Mouse (Mus musculus) midbrain, postnatal 0 days (tissue): ENCODE results near the gene Ttc27. TPM values are rescaled to one million over a fixed set of nuclear protein-coding genes. Genes with fewer than 3 reads are reported as not detected.

Experiments
- ATAC-seq: fragments of 200-750 bp; cut with Nextera tagmentation; 2 replicates; pipeline ENCODE4 v1.8.0; 2017; ENCODE audit warnings: moderate number of reproducible peaks, mild to moderate bottlenecking, moderate TSS enrichment, moderate library complexity; ENCODE audit not compliant: low FRiP score
- DNase-seq: peaks from one replicate; pipeline ENCODE4 v3.0.0-alpha.2; 2015; ENCODE audit warnings: low spot score
- H3K27ac ChIP-seq: fragments of 300-500 bp; sonication (generic); 2 replicates; pipeline ENCODE4 v1.5.1; 2014; ENCODE audit warnings: low read depth, mild to moderate bottlenecking, low read length, mixed read lengths
- H3K27me3 ChIP-seq: fragments of 300-500 bp; sonication (generic); 2 replicates; pipeline ENCODE4 v1.6.1; 2014; ENCODE audit warnings: low read length, control low read depth, mixed read lengths; ENCODE audit not compliant: insufficient read depth
- H3K36me3 ChIP-seq: fragments of 300-500 bp; sonication (generic); 2 replicates; pipeline ENCODE4 v1.6.1; 2014; ENCODE audit warnings: low read length, control low read depth, mixed read lengths; ENCODE audit not compliant: insufficient read depth
- H3K4me1 ChIP-seq: fragments of 300-500 bp; sonication (generic); 2 replicates; pipeline ENCODE4 v1.6.1; 2014; ENCODE audit warnings: mild to moderate bottlenecking, control low read depth, antibody characterized with exemption, low read length, mixed read lengths; ENCODE audit not compliant: insufficient read depth
- H3K4me2 ChIP-seq: fragments of 300-500 bp; sonication (generic); 2 replicates; pipeline ENCODE4 v1.6.1; 2014; ENCODE audit warnings: low read depth, mild to moderate bottlenecking, low read length, mixed read lengths; ENCODE audit not compliant: poor library complexity, severe bottlenecking
- H3K4me3 ChIP-seq: fragments of 300-500 bp; sonication (generic); 2 replicates; pipeline ENCODE4 v1.5.1; 2014; ENCODE audit warnings: low read depth, mild to moderate bottlenecking, low read length, moderate library complexity
- H3K9ac ChIP-seq: fragments of 300-500 bp; sonication (generic); replicated peaks from 2 replicates; pipeline ENCODE4 v1.6.1; 2014; ENCODE audit warnings: mild to moderate bottlenecking, low read length, moderate library complexity, mixed read lengths; ENCODE audit not compliant: poor library complexity, severe bottlenecking
- H3K9me3 ChIP-seq: fragments of 300-500 bp; sonication (generic); 2 replicates; pipeline ENCODE4 v1.6.1; 2016; ENCODE audit warnings: low read length, control low read depth
- CTCF ChIP-seq: IDR thresholded peaks from 2 replicates; pipeline ENCODE4 v1.5.1; 2016; ENCODE audit warnings: antibody characterized with exemption, mild to moderate bottlenecking
- WGBS: fragments of 180-500 bp; shearing (Covaris S2); extraction: QIAGEN DNeasy Blood & Tissue Kit; methylation state at CpG from one replicate; pipeline ENCODE4 v1.1.7; 2014; 5-methylcytosine and 5-hydroxymethylcytosine counted together
- polyA plus RNA-seq: library from polyadenylated mRNA; unstranded; fragments of >200 nt; fragmentation: Nextera tagmentation; extraction: Ambion mirVana; gene quantifications from 2 replicates; pipeline ENCODE4 v1.2.1, GENCODE M21; 2015
- total RNA-seq: library from RNA; depleted of rRNA; stranded (reverse); fragments of >200 nt; gene quantifications from 2 replicates; pipeline ENCODE4 v1.2.3, GENCODE M21; 2014

The Ttc27 gene
- total and polyA plus RNA-seq, 2 experiments from 2014 or later = 12.6 to 13.0 TPM

DNA sequence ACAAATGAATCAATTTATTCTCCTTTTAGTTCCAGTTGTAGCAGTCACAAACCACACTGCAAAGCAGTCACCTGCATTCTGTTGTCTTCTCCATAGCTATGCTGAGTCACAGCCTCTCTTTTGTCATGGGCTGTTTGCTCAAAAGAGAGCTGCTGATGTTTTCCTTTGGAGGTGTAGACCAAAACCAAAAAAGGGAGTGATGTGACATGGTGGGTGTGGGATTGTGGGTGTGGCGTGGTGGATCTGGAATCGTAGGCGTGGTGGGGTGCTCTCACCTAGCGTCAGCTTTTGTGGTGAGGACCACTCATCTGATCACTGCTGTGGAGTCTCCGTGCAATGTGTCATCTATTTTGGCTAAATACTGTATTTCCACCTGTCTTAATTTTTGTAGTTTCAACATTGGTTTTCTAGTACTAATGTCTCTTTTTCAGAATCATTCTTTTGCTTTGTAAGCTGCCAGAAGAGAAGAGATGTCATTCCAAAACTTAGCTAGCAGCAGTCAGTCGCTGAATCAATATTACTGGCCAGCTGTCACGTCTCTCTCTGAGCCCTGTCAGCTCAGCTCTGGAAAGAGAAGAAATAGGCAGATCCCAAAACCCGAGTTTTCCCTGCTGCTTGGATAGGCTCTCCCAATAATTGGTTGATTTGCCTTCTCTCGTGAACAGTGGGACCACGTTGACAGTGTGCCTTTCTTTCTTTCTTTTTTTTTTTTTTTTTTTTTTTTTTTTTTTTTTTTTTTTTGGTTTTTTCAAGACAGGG is 147.4 kb downstream of the Ttc27 start:
- no peak for ATAC-seq
- no peak for DNase-seq
- H3K36me3 ChIP-seq = no peaks in the 10 kb centered on the region
- 83% methylated on average over 10 of the region's 10 CpGs for WGBS
- no peaks in the 10 kb centered on the region for H3K4me1 ChIP-seq
- no peaks in the 10 kb centered on the region for H3K27me3 ChIP-seq
- H3K9ac ChIP-seq = no peak overlapping the region
- no peak overlapping the region for H3K27ac ChIP-seq
- no peak overlapping the region for H3K4me3 ChIP-seq
- TF ChIP-seq CTCF = no peak
- no peak overlapping the region for H3K4me2 ChIP-seq
- H3K9me3 ChIP-seq = no peaks in the 10 kb centered on the region

DNA sequence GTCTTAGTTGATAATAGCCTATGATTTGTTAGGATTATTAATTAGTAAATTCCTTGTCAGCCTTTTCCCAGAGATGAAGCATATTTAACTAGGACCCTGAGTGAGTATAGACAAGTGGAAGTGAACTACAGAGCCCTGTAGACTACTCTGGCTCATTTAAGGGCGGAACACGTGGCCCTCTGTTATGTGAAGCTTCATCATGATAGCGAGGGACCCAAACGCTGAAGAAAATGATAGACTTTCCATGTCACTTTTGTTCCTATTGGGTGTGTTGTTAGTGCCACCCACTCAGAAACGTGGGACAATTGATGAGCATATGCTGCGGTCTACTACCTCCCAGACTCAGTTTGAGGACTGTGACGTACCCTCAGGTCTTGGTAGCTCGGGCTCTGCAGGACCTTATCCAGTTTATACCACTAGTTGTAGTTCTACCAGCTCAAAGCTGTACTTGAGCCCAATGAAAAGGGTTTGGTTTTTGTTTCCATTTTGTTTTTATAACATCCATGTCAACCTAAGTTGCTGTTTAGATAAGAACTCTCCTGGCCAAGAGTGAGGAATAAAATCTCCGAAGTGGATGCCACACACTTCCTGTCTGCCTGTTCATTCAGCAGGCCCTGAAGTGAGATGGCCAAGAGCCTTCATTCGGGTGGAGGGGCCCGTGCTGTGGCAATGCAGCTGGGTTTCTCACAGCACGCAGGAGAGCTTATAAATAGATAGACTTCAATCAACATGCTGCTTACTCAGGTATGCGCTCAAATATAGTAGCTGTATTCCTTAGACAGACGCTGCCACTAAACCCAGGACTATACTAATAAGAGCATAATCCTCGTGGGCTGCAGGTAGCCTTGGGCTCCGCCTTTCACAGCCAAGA is 148.4 kb downstream of the Ttc27 start:
- no peak for TF ChIP-seq CTCF
- 86% methylated on average over 16 of the region's 16 CpGs for WGBS
- no peak for ATAC-seq

DNA sequence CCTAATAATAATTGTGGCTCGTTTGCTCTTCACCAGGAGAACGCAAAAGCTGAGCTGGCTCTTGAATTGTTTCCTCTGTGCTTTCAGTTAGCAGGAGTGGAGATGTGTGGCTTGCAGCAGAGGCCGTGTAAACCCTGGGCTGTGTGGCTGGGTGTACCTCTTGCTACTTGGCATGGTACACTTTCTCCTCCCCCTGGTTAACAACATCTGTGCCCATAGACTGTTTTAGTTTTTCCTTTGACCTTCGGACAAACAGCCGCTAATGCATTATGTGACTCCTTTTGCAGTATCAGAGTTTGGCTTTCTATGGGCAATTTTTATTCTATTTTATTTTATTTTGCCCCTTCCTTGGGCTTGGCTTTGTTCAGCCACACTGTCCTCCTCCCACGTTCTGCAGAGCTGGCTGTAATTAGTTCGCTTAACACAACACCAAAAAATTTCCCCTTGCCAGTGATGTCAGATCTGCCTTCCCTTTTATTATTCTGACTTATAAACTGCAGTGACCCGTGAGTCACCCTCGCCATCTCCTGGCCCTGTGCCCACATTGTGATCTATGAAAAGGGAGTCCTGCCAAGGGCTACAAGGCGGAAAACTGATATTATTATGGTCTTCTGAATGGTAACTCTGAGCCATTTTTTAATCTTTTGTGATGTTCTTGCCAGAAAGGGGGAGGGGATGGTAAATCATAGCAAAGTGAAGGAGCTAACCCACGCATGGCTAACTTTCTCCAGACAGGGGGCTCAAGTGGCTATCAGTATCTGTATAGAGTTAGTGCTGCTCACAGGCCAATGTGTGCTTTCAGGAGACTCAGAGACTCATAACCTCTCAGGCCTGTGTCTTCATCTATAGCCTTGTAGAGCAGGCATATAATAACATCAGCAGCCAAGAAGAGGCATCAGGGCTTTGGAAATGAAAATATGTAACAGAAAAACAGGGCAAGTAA is 149.3 kb downstream of the Ttc27 start:
- no peaks in the 10 kb centered on the region for H3K9me3 ChIP-seq
- H3K36me3 ChIP-seq = no peaks in the 10 kb centered on the region
- WGBS = 36% methylated on average over 11 of the region's 11 CpGs
- DNase-seq (peak; percentile 58), ATAC-seq (no peak)
- TF ChIP-seq CTCF = no peak
- H3K4me3 ChIP-seq = no peak overlapping the region
- no peaks in the 10 kb centered on the region for H3K27me3 ChIP-seq
- no peak overlapping the region for H3K4me2 ChIP-seq
- H3K9ac ChIP-seq = no peak overlapping the region
- H3K4me1 ChIP-seq = no peaks in the 10 kb centered on the region
- H3K27ac ChIP-seq = no peak overlapping the region

More for the DNA sequence above, 148.4 kb downstream of the Ttc27 start:
- no peak for DNase-seq
- H3K36me3 ChIP-seq = no peaks in the 10 kb centered on the region
- H3K27ac ChIP-seq = no peak overlapping the region
- no peak overlapping the region for H3K4me2 ChIP-seq
- H3K4me1 ChIP-seq = no peaks in the 10 kb centered on the region
- H3K9ac ChIP-seq = no peak overlapping the region
- H3K27me3 ChIP-seq = no peaks in the 10 kb centered on the region
- no peaks in the 10 kb centered on the region for H3K9me3 ChIP-seq
- H3K4me3 ChIP-seq = no peak overlapping the region

DNA sequence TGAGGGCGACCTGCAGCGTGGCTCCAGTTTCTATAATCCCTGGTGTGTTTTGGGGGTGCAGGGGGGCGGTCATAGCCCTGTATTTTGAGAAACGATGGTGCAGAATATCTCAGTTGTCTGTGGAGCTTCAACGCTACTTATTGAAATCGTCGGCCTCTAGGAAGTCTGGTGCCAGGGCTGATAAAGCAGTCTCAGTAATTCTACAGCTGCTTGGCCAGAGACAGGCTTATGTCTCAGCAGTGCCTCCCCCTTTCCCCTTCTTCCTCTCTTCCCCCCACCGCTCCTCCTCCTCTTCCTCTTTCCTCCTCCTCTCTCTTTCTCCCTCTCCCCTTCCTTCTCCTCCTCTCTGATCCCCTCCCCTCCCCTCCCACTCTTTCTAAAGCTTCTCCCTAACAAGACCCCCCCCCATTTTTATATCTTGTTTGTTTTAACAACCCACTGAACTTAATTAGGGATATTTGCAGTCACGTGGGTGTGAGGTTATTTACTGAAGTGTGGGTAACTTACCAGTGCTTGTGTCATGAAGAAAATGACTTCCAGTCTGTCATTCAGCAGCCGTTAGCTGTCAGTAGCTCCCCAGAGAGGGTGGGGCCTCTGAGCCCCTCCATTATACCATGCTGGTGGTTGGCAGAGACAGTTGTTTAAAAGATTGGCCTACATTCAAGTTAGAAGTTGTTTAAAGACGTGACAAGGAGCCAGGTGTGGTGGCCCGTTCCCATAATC is 150.8 kb downstream of the Ttc27 start:
- 70% methylated on average over 12 of the region's 12 CpGs for WGBS
- no peaks in the 10 kb centered on the region for H3K9me3 ChIP-seq
- H3K4me1 ChIP-seq = no peaks in the 10 kb centered on the region
- H3K36me3 ChIP-seq = no peaks in the 10 kb centered on the region
- DNase-seq (no peak), ATAC-seq (no peak)
- H3K4me2 ChIP-seq = no peak overlapping the region
- no peaks in the 10 kb centered on the region for H3K27me3 ChIP-seq
- no peak for TF ChIP-seq CTCF
- no peak overlapping the region for H3K27ac ChIP-seq
- no peak overlapping the region for H3K9ac ChIP-seq
- H3K4me3 ChIP-seq = no peak overlapping the region

DNA sequence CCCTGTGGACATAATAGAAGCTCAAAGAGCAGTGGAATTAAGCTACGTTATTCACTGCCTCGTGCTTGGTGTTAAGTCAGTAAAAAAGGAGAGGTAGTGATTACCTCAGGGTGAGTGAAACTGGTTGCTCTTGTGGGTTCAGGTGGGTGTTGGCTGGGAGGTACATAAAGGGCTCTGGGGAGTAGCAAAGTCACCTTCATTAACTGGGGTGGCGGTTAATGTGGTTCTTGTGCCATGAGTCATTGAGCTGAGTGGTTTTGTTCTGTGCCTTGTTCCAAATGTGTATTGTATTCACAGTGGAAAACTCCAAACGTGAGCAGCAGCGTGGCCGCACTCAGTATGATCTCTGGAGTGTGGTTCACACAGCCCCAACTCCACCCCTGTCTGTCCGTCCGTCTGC is 152.0 kb downstream of the Ttc27 start:
- no peaks in the 10 kb centered on the region for H3K27me3 ChIP-seq
- no peaks in the 10 kb centered on the region for H3K9me3 ChIP-seq
- no peak for TF ChIP-seq CTCF
- H3K27ac ChIP-seq = no peak overlapping the region
- H3K9ac ChIP-seq = no peak overlapping the region
- DNase-seq (no peak), ATAC-seq (no peak)
- H3K4me1 ChIP-seq = no peaks in the 10 kb centered on the region
- 67% methylated on average over 8 of the region's 8 CpGs for WGBS
- H3K4me2 ChIP-seq = no peak overlapping the region
- no peaks in the 10 kb centered on the region for H3K36me3 ChIP-seq
- no peak overlapping the region for H3K4me3 ChIP-seq
